Mouse (Mus musculus): ENCODE measurements around the gene Plxdc1. TPM values are rescaled to one million over a fixed set of nuclear protein-coding genes. Genes with fewer than 3 reads are reported as not detected.

Plxdc1 gene
- total and polyA plus RNA-seq, 3 experiments, result 0.03 to 0.11 TPM; not detected in 1

- DNase-seq (ENCODE audit: low spot score) (no peak), ATAC-seq (ENCODE audit: extremely low read depth, insufficient number of reproducible peaks, low FRiP score, poor library complexity, severe bottlenecking) (no peak)
- H3K9me3 ChIP-seq (replicated peaks), result no peaks in the 10 kb centered on the region
- H3K4me3 ChIP-seq (ENCODE audit: low read depth, low read length), result no peak overlapping the region
- peaks cover 39% of the 10 kb centered on the region for H3K27me3 ChIP-seq (ENCODE audit: insufficient read depth, low read length)
- peaks cover 38% of the 10 kb centered on the region for H3K4me1 ChIP-seq (ENCODE audit: insufficient read depth, low read depth, low read length)
- no peaks in the 10 kb centered on the region for H3K36me3 ChIP-seq (replicated peaks)
- TF ChIP-seq GATA1 (IDR thresholded peaks at IDR 0.05; ENCODE audit: borderline replicate concordance, low read length) (no peak), POLR2AphosphoS5 (IDR thresholded peaks at IDR 0.05; ENCODE audit: insufficient replicate concordance, low read depth, low read length) (no peak), GATA2 (IDR thresholded peaks at IDR 0.05; ENCODE audit: borderline replicate concordance, low read depth, low read length) (no peak), CTCF (IDR thresholded peaks at IDR 0.05; ENCODE audit: low read depth, low read length) (no peak), TAL1 (conservative IDR thresholded peaks at IDR 0.05; ENCODE audit: low read depth, low read length) (no peak)
Observed at GRCm38 (mm10) chr11:98018222-98018621, 32.0 kb upstream of the Plxdc1 start.

GRCm38 (mm10) chr11:98016824-98017223 is 30.6 kb upstream of the Plxdc1 start:
- no peaks in the 10 kb centered on the region for H3K36me3 ChIP-seq (replicated peaks)
- H3K9me3 ChIP-seq (replicated peaks), result no peaks in the 10 kb centered on the region
- peaks cover 25% of the 10 kb centered on the region for H3K4me1 ChIP-seq (ENCODE audit: insufficient read depth, low read depth, low read length)
- H3K4me3 ChIP-seq (ENCODE audit: low read depth, low read length), result no peak overlapping the region
- H3K27me3 ChIP-seq (ENCODE audit: insufficient read depth, low read length), result peaks cover 41% of the 10 kb centered on the region
- no peak for DNase-seq (ENCODE audit: low spot score)
- TF ChIP-seq GATA2 (IDR thresholded peaks at IDR 0.05; ENCODE audit: borderline replicate concordance, low read depth, low read length), result no peak
- no peak for TF ChIP-seq CTCF (IDR thresholded peaks at IDR 0.05; ENCODE audit: low read depth, low read length)
- TF ChIP-seq GATA1 (IDR thresholded peaks at IDR 0.05; ENCODE audit: borderline replicate concordance, low read length), result no peak
- ATAC-seq (ENCODE audit: extremely low read depth, insufficient number of reproducible peaks, low FRiP score, poor library complexity, severe bottlenecking), result no peak

GRCm38 (mm10) chr11:98016177-98016576 is 29.9 kb upstream of the Plxdc1 start:
- Histone ChIP-seq H3K36me3 (replicated peaks) (no peaks in the 10 kb centered on the region), H3K4me3 (ENCODE audit: low read depth, low read length) (no peak overlapping the region), H3K9me3 (replicated peaks) (no peaks in the 10 kb centered on the region), H3K4me1 (ENCODE audit: insufficient read depth, low read depth, low read length) (peaks cover 18% of the 10 kb centered on the region), H3K27me3 (ENCODE audit: insufficient read depth, low read length) (peaks cover 38% of the 10 kb centered on the region)
- ATAC-seq (ENCODE audit: extremely low read depth, insufficient number of reproducible peaks, low FRiP score, poor library complexity, severe bottlenecking) (no peak), DNase-seq (ENCODE audit: low spot score) (no peak)
- TF ChIP-seq CTCF (IDR thresholded peaks at IDR 0.05; ENCODE audit: low read depth, low read length), result no peak
- no peak for TF ChIP-seq GATA2 (IDR thresholded peaks at IDR 0.05; ENCODE audit: borderline replicate concordance, low read depth, low read length)

- no peaks in the 10 kb centered on the region for H3K36me3 ChIP-seq (replicated peaks)
- H3K27me3 ChIP-seq (ENCODE audit: insufficient read depth, low read length), result peaks cover 26% of the 10 kb centered on the region
- no peak overlapping the region for H3K4me3 ChIP-seq (ENCODE audit: low read depth, low read length)
- H3K4me1 ChIP-seq (ENCODE audit: insufficient read depth, low read depth, low read length), result no peaks in the 10 kb centered on the region
- DNase-seq (ENCODE audit: low spot score), result no peak
- H3K9me3 ChIP-seq (replicated peaks), result no peaks in the 10 kb centered on the region
- TF ChIP-seq GATA2 (IDR thresholded peaks at IDR 0.05; ENCODE audit: borderline replicate concordance, low read depth, low read length) (no peak), POLR2AphosphoS5 (IDR thresholded peaks at IDR 0.05; ENCODE audit: insufficient replicate concordance, low read depth, low read length) (no peak), TAL1 (conservative IDR thresholded peaks at IDR 0.05; ENCODE audit: low read depth, low read length) (no peak), GATA1 (IDR thresholded peaks at IDR 0.05; ENCODE audit: borderline replicate concordance, low read length) (no peak), CTCF (IDR thresholded peaks at IDR 0.05; ENCODE audit: low read depth, low read length) (no peak)
- ATAC-seq (ENCODE audit: extremely low read depth, insufficient number of reproducible peaks, low FRiP score, poor library complexity, severe bottlenecking), result no peak
Observed at GRCm38 (mm10) chr11:98012831-98013230, 26.6 kb upstream of the Plxdc1 start.

GRCm38 (mm10) chr11:98011716-98012115 is 25.5 kb upstream of the Plxdc1 start:
- TF ChIP-seq CTCF (IDR thresholded peaks at IDR 0.05; ENCODE audit: low read depth, low read length), result no peak
- no peak for TF ChIP-seq TAL1 (conservative IDR thresholded peaks at IDR 0.05; ENCODE audit: low read depth, low read length)
- no peak for TF ChIP-seq POLR2AphosphoS5 (IDR thresholded peaks at IDR 0.05; ENCODE audit: insufficient replicate concordance, low read depth, low read length)
- no peak for TF ChIP-seq GATA2 (IDR thresholded peaks at IDR 0.05; ENCODE audit: borderline replicate concordance, low read depth, low read length)
- no peak for TF ChIP-seq GATA1 (IDR thresholded peaks at IDR 0.05; ENCODE audit: borderline replicate concordance, low read length)
- peaks cover 18% of the 10 kb centered on the region; the same call in 1 of the 2 replicates for H3K27me3 ChIP-seq (ENCODE audit: insufficient read depth, low read length)

GRCm38 (mm10) chr11:98008087-98008486 is 21.8 kb upstream of the Plxdc1 start:
- Histone ChIP-seq H3K27me3 (ENCODE audit: insufficient read depth, low read length) (peaks cover 15% of the 10 kb centered on the region; the same call in 1 of the 2 replicates), H3K36me3 (replicated peaks) (no peaks in the 10 kb centered on the region), H3K4me3 (ENCODE audit: low read depth, low read length) (no peak overlapping the region), H3K9me3 (replicated peaks) (no peaks in the 10 kb centered on the region), H3K4me1 (ENCODE audit: insufficient read depth, low read depth, low read length) (peaks cover 8% of the 10 kb centered on the region)
- ATAC-seq (ENCODE audit: extremely low read depth, insufficient number of reproducible peaks, low FRiP score, poor library complexity, severe bottlenecking) (no peak), DNase-seq (ENCODE audit: low spot score) (no peak)
- no peak for TF ChIP-seq GATA1 (IDR thresholded peaks at IDR 0.05; ENCODE audit: borderline replicate concordance, low read length)
- no peak for TF ChIP-seq CTCF (IDR thresholded peaks at IDR 0.05; ENCODE audit: low read depth, low read length)
- TF ChIP-seq POLR2AphosphoS5 (IDR thresholded peaks at IDR 0.05; ENCODE audit: insufficient replicate concordance, low read depth, low read length), result no peak
- TF ChIP-seq GATA2 (IDR thresholded peaks at IDR 0.05; ENCODE audit: borderline replicate concordance, low read depth, low read length), result no peak
- no peak for TF ChIP-seq TAL1 (conservative IDR thresholded peaks at IDR 0.05; ENCODE audit: low read depth, low read length)

More at GRCm38 (mm10) chr11:98011716-98012115, 25.5 kb upstream of the Plxdc1 start:
- DNase-seq (ENCODE audit: low spot score) (no peak), ATAC-seq (ENCODE audit: extremely low read depth, insufficient number of reproducible peaks, low FRiP score, poor library complexity, severe bottlenecking) (no peak)
- no peaks in the 10 kb centered on the region for H3K4me1 ChIP-seq (ENCODE audit: insufficient read depth, low read depth, low read length)
- no peaks in the 10 kb centered on the region for H3K36me3 ChIP-seq (replicated peaks)
- H3K4me3 ChIP-seq (ENCODE audit: low read depth, low read length), result no peak overlapping the region
- no peaks in the 10 kb centered on the region for H3K9me3 ChIP-seq (replicated peaks)

GRCm38 (mm10) chr11:98005686-98006085 is 19.4 kb upstream of the Plxdc1 start:
- DNase-seq (ENCODE audit: low spot score) (no peak), ATAC-seq (ENCODE audit: extremely low read depth, insufficient number of reproducible peaks, low FRiP score, poor library complexity, severe bottlenecking) (no peak)
- Histone ChIP-seq H3K4me3 (ENCODE audit: low read depth, low read length) (no peak overlapping the region), H3K27me3 (ENCODE audit: insufficient read depth, low read length) (peaks cover 23% of the 10 kb centered on the region), H3K4me1 (ENCODE audit: insufficient read depth, low read depth, low read length) (peaks cover 19% of the 10 kb centered on the region), H3K36me3 (replicated peaks) (no peaks in the 10 kb centered on the region), H3K9me3 (replicated peaks) (no peaks in the 10 kb centered on the region)
- TF ChIP-seq CTCF (IDR thresholded peaks at IDR 0.05; ENCODE audit: low read depth, low read length) (no peak), GATA2 (IDR thresholded peaks at IDR 0.05; ENCODE audit: borderline replicate concordance, low read depth, low read length) (no peak), TAL1 (conservative IDR thresholded peaks at IDR 0.05; ENCODE audit: low read depth, low read length) (no peak), POLR2AphosphoS5 (IDR thresholded peaks at IDR 0.05; ENCODE audit: insufficient replicate concordance, low read depth, low read length) (no peak), GATA1 (IDR thresholded peaks at IDR 0.05; ENCODE audit: borderline replicate concordance, low read length) (no peak)

Data from G1E (cell line).